10 mouse cellular contexts compared by ENCODE assay signal in the genomic region with DNA sequence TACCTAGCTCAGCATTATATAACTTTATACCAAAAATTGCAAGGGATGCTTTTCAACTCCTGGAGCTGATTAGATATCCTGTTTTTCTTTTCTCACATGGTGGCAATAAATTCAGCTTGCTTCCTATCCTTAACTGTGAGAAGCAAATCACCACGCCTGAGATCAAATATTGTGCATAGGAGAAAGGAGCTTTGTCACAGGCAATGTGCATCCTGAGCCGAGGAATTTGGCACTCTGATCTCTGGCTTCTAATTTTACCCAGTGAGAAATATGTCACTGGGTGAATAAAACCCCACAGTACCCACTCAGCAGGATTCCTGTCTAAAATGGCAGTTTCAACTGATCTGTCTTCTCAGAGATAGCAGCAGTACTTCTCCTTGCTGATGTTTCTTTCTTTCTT.
"Had no signal": no experiment of that assay in that cellular context is flagged by ENCODE, and none has a peak within 500 bp of the region (broad histone marks: within the 10 kb centered on the region; RNA-seq: fewer than 3 reads in every experiment).

No protein-coding gene starts in this region.

- ATAC-seq: midbrain, embryonic 13.5 days; midbrain, embryonic 15.5 days had no signal

- DNase-seq: lung, adult 18-20 months; lung, embryonic 14.5 days; lung, postnatal 10 days; lung, postnatal 36 days; right cerebral cortex, postnatal 14 days; thymus, adult 2 months; thymus, postnatal 25 days; thymus, postnatal 4 days had no signal
